Mouse (Mus musculus): Measurements from ENCODE around the gene Otp.

The Otp gene

DNA sequence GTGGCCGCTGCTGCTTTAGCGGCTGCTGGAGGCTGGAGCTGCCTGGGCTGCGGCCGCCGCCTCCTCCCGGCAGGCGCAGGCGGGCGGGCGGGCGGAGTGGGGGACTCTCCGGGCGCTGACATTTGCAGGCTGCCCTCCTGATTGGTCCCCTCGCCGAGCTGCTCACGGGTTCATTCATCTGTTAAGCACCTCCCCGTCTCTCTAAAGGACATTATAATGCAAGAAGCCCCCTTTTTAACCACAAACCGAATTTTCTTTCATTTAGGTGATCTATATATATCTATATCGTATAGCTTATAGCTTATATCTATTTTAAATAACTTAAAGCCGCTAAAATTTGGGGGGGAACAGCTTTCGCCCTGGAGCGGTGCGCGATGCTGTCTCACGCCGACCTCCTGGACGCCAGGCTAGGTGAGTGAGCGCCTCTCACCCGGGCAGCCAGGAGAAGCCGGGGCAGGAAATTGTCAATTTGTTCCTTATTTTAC lies at the start of gene Otp:
Gene Otp (plus strand): TSS at position 207 of the 485 bp plus-strand sequence.
- DNase-seq (ENCODE audit: low spot score in 2 of 2): no peak

DNA sequence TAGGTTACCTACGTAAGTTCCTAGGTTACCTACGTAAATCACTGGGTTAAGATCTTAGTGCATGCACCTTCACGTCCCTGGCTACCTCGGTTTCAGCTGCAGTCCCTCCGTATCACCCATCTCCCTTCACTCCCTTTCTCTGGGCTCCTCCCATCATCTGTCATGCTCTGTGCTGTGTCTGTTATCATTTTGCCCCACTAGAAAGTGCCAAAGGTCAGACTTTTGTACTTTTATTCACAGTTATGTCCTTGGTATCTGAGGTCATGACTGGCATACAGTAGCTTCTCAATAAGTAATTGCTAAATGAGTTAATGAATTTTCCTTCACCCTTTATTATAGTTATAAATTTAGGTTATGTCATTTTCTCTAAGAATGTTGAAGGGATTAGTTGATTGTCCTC lies 49.0 kb upstream of the Otp start:
- DNase-seq (ENCODE audit: low spot score in 2 of 2): no peak

DNA sequence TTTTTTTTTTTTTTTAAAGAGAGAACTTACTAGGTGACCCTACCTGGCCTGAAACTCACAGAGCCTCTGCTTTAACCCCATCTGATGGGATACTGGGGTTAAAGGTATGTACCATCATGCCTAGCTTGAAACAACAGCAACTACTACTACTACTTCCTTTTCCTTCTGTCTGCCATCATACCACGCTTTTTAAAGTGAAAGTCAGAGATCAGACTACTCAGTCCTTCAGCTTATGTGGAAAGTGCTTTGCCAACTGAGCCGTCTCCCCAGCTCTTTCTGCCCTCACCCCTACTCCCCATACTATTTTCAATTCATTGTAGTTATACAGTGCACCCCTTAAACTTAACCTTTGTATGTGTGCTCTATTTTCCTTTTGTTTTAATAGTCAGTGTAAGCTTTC lies 48.4 kb upstream of the Otp start:
- no peak for DNase-seq (ENCODE audit: low spot score in 2 of 2)

DNA sequence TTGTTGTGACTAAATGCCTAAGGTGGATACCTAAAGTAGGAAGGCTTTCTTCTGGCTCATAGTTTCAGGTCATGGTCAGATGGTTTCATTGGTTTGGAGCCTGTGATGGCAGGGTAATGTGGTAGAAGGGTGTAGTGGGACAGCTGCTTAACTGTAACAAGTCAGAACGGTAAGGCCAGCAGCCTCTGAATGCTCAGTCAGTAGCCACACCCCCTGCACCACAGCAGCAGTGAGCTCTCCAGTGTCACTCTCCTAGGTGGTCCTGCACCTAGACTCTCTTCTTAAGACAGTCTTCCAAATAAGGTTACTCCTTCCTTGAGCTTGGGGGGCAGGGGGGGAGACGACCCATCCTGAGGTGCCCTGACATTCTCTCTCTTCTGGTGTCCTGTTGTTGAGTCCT lies 47.6 kb upstream of the Otp start:
- no peak for DNase-seq (ENCODE audit: low spot score in 2 of 2)

DNA sequence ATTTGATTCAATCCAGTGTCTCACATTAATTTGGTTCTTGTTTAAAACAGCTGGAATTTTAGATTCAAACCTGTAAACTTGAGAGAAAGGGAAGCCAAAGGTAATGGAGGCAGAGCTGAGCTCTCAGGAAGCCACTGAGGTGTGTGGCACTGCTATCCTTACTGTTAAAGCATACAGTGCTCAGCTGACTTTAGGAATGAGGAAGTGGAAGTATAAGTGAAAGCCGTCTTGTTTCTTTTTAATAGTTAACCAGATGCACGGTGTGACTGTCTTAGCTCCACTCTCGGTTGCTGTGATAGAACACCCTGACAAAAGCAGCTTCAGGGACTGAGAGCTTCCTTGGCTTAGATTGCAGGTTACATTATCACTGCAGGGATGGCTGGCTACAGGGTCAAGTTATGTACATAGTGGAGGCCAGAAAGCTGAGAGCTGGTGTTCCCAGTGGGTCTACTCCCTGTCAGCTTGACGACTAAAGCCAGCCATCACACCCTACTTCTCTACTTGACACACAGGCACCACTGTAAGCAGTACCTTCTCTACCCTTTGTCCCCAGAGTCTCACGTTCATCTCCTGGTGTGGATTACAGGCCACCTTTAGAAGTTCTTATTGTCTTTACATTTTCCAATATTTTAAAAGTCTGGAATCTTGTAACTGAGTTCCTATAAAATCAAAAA lies 37.2 kb upstream of the Otp start:
- no peak for DNase-seq (ENCODE audit: low spot score in 2 of 2)

DNA sequence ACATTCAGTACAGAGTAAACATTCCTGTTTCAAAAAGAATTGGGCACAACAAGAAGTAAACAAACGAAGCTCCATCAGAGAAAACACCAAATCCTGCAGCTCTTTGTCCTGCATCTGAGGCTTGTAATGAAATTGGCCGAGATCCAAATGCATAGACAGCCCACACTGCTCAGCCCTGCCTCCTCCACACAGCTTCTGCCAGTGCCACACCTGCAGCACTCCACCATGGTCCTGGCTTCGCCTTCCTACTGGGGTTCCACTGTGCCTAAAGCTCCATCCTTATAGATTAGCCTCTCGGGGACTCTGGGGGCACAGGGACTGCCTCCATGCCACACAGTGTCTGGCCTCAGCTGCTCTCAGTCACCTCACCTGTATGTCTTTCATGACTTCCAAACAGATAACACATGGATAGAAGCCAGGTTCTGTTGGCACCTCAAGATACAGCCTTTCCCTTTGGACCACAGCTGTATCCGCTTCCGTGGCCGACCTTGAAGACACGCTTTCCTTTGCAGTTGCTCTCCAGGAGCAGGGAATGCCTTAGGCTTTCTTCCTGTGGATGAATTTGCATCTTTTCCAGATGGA lies 36.6 kb upstream of the Otp start:
- DNase-seq (ENCODE audit: low spot score in 2 of 2): no peak

DNA sequence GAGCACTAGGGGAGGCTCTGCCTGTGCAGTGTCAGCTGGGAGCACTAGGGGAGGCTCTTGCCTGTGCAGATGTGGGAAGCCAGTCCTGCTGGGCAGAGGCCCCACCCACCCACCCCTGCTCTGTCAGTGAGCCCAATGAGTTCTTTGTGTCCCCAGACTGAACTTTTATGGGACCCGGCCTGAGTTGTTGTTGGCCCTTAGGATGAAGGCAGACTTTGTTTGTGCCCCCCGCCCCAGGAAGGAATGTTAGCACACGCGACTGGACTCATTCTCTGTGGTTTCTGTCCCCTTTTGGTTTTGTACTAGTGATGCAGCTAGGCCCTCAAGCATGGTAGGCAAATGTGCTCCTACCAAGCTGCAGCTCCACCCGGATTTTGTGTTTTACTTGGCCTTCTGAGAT lies 32.2 kb upstream of the Otp start:
- no peak for DNase-seq (ENCODE audit: low spot score in 2 of 2)

DNA sequence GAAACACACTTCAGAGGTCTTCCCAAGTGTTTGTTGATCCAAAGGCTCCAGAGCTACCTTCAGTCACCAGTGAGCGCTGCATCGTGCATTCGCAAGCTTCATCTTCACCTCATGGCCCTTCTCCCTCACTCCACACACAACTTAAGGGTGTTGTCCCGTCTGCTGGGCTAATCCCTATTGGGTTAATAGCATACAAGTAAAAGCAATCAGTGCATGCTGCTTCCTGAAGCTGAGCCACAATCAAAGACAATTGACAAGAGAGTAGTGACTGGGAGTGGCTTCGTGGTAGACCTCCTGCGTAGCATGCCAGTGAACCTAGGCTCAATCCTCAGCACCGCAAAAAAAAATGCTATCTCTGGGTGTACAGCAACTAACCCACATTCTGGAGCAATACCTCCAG lies 27.5 kb upstream of the Otp start:
- no peak for DNase-seq (ENCODE audit: low spot score in 2 of 2)

DNA sequence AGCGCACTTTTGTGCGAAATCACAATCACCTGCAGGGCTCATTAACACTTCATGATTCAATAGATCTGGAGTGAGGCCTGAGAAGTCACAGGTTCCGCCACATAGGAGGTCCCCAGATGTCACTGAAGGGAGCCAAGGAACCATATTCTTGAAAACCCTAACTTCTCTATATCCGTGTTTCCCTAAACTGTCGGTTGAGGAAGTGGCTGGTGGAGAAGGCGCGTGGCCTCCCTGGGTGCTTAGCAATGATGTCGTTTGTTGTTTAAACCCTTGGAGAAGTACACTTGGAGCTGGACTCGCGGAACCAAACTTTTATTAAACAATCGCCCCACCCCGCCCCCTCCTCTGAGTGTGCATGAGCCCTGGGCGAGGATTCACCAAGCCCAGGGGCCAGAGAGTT lies 26.1 kb upstream of the Otp start:
- DNase-seq (ENCODE audit: low spot score in 2 of 2): no peak

DNA sequence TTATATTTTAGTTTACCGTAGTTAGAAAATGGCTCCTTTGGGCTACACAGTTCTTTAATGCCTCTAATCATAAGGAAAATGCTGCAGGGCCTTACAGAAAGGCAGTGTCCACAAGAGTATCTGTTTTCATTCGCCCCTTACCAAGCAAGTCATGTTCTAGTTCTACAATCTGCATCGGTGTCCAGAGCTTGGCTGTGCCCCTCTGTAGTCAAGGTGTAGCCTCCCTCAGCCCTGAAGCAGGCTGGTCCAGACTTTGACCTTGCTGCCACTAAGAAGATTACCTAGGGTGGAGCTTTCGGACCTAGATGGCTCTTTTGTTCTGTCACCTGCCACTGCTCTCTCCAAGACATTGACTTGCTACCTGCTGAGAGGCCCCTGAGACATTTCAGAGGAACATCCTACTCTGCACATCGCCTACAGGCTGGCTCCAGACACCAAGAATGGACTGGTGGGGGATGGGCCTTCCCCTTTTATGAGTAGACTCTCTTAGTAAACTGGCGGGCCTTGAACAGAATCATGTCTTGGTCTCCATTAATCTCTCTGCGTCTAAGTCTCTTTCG lies 17.3 kb upstream of the Otp start:
- DNase-seq (ENCODE audit: low spot score in 2 of 2): no peak

DNA sequence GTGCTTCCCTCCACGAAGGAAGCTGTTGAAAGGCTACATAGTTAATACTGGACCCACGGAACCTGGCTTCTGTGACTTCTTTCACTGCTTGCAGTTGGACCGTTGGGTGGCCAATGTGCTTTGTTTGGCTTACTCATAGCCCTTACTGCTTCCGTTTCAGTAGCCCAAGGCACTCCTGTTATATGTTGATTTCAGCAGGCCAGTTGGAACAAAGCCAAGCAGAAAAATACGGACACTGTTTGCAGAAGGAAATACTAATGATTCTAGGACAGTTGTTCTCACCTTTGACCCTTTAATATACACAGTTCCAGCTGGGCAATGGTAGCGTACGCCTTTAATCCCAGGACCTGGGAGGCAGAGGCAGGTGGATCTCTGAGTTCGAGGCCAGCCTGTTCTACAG lies 16.1 kb upstream of the Otp start:
- DNase-seq (ENCODE audit: low spot score in 2 of 2): no peak

DNA sequence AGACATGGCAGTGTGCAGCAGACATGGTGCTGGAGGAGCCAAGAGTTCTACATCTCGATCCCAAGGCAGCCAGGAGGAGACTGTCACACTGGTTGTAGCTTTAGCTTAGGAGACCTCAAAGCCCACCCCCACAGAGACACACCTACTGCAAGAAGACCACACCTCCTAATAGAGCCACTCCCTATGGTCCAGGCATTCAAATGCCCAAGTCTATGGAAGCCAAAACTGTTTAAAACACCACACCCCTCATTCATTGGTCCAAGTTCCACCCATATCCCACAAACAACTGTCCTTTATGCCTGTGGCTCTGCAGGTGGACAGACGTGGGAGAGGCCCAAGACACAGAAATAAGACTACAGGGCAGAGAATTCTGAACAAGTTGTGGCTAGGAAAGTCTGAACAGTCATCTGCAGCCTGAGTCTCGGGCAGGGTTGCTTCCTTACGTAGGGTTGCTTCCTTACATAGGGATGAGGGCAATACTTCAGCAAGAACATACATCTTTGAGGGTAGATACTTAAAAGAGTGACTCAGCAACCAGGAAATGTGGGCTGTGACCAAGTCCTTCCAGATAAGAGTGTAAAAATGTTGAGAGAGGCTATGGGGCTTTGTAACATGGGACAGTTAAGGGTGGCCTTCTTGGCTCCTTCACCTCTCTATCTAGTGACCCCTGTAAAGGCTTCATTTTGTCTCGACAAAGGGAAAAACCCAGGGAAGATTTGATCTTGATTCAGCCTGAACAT lies 12.7 kb upstream of the Otp start:
- DNase-seq (ENCODE audit: low spot score in 2 of 2): no peak

DNA sequence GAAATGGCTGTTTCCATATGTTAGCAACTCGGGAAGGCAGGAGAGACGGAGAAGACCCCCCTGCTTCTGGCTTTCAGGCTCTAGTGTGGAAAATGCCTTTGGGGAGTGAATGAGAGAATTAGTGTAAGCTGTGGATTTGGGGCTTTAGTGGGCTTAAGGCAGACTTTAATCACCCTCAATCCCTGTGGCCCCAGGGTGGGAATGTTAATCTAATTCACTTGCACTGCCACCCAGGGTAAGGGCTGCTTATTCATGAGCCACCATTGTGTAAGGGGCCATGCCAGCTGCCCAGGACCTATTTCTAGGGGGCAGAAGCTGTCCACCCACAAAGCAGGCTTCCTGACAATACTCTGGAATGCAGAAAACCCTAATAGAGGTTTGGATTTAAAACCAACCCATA lies 8.5 kb upstream of the Otp start:
- no peak for DNase-seq (ENCODE audit: low spot score in 2 of 2)

DNA sequence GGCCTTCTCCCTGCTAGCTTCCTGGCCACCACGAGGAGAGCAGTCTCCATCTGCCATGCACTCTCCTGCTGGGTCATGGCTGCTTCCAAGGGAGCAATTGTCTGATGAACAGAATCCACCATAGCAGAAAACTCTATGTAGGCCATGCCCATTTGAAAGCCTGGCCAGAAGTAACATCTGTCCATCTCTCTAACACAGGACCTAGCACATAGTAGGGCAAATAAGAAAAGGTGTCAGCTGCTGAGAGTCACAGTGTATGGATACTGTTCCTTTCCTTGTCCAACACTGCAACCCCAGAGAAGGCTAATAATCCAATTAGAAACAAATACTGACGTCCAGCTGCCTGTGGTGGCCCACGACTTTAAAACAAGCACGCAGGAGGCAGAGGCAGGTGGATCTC lies 7.6 kb upstream of the Otp start:
- no peak for DNase-seq (ENCODE audit: low spot score in 2 of 2)

DNA sequence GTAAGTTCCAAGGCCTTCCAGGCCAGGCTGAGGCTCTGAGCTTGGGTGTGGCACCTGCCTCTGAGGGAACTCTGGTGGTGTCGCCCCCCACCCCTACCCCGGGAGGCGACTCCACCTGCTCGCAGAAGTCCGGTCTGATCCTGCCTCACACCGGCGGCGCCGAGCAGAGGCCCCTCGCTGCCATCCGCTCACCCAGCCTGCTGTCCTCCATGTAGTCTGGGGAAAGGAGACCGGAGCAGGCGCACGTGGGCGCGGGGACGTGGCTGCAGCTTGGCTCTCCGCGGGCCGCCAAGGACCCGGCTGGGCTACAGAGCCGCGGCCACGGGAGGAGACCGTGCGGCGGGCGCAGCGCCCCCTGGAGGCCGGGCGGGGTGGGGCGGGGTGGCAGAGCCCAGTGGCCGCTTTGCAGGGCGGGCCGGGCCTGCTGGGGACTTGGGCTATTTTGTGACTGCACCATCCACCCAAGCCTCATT lies 6.9 kb upstream of the Otp start:
- peak in 1 of 2 experiments; percentile 54 for DNase-seq (ENCODE audit: low spot score in 2 of 2)

DNA sequence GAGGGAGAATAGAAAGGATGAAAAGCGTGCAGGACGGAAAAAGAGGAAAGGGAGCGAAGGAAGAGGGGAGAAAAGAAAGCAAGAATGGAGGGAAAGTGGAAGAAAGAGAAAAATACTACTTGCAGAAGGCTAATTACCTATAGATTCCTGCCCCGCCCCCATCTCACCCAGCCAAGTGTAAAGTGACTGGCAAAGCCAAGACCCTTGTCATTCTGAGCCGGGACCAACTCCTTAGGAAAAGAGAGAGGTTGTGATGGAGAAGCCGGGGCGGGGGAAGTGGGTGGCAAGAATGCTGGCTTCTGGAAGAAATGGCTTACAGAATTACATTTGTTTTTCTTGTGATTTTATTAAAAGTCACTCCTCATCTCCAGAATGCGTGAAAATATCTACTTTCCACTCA lies 5.9 kb upstream of the Otp start:
- no peak for DNase-seq (ENCODE audit: low spot score in 2 of 2)

DNA sequence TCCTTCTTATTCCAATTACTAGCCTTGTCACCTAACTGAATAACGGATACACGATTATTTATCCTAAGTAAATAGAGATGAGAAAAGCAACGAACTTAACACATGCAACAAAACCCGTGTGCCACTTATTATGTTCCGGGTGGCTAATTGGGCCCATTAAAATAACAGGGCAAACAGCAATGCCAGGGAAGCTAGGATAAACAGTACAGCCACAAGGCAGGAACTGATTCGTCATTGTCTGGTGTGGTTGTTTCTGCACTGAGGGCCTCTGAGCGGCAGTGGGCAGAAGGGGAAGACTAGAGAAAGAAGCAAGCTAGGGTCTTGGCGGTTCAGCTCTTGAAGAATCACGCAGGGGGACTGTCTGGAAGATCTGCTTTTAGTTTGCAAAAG lies 5.3 kb upstream of the Otp start:
- no peak for DNase-seq (ENCODE audit: low spot score in 2 of 2)

DNA sequence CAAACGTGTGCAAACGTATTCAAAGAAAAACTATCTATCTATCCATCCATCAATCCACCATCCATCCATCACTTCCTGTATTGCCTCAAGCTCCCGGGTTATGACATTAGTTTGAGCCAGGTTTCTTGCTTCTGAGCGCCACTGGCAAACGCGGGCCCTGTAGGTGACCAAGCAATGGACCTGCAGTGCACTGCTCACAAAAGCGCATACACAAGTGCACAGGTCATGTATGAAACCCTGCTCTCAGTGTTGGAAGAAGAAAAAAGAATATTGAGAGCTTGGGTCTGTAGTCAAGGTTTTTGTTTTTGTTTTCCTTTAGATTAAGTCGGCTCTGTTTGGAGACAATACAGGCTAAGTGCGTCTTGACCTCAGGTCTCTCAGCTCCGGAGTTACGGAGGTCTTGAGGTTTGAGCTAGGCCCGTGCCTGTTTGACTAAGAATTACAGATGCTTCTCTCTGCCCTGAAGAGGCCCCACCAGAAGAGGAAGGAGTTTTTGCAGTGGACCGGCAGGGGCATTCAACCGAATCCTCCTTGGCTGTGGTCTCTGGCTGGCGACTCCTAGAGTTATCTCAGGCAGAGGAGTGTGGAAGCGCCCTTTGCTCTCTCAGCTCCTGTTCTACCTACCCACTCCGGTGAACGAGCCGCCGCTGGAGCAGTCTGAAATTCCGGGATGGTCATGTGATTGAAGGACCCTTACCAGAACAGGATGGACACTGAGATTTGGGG lies 4.8 kb upstream of the Otp start:
- no peak for DNase-seq (ENCODE audit: low spot score in 2 of 2)

DNA sequence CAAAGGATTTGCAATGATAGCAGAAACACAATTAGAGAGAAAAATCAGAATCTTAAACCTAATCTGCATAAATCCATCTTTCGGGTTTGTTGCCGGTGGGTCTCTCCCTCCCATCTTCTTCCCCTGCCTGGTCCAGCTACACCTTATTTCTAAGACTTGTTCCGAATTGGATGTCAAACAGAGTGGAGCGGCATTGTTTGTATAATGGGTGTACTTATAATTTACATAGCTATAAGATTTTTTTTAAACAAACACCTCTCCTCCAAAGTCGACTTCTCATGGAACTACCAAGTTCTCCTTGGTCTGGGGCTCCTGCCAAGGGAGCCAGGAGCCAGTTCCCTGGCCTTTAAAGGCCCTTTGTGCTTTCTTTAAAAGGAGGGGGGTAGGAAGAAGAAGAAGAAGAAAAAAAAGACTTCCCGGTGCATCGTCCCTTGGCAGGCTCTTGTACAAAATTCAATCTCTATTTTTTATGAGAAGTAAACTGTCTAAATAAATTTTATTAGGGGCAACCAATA lies 3.5 kb upstream of the Otp start:
- no peak for DNase-seq (ENCODE audit: low spot score in 2 of 2)

DNA sequence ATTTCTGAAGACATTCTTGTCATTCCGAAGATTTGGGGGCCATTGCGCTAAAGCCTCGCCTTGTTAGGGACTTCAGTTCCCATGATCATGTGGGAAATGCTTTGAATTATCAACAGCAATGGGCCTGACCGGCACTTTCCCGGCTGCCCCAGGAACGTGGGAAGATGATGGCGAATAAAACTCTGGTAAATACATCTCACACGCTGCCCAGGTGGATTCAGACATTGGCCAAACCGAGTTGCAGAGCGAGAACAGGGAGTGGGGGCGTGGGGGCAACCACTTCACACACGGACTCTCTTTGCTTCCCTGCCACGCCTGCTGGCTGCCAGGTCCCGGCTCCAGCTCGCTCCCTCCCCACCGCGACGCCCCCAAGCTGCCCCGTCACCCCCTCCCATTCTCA lies 3.0 kb upstream of the Otp start:
- DNase-seq (ENCODE audit: low spot score in 2 of 2): no peak

DNA sequence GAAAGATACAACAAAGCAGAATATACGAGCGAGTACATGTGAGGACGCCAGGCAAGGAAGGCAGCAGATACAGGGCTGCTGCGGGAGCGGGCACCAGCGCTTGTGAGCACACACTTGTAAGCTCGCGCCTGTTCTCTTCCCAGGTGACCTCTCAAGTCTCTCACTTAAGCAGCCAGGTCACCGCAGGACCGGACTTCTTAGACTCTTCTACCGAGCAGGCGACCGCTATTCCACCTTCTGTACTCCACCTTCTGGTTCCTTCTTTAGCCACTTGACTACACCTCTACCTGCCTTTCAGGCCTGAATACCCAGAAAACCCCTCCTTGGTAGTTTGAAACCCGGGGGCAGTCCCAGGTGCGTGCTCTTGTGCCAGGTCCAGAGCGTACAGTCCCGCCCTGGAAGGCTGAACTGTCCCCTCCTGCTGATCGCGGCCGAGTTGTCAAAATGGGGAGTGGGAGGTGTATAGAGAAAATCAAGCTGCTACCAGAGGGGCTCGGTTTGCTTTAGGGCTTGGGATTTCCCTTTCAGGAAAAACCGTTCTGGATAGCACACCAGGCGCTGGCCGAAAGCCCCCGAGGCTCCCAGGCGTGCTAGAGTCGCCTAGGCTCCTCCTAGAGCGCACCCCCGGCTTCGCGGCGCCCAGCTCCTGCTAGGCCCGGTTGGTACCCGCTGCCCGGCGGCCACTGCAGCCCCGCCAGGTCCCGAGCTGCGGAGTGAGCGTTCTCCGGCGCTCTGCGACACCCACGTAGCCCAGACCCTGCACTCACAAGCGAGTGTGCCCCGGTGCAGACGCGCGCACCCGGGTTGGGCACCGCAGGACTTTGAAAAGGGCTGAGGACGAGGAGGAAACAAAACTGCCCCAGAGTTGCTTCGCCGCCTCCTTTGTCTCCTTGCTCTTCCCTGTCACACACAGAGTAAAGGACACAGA lies 2.0 kb upstream of the Otp start:
- DNase-seq (ENCODE audit: low spot score in 2 of 2): no peak
